Mouse (Mus musculus) lung, adult 2 months (tissue): ENCODE results near the gene Olfr2.

Experiments
- CTCF ChIP-seq: fragments of 200-500 bp; IDR thresholded peaks from 2 replicates; pipeline ENCODE4 v1.5.1; 2011; ENCODE audit warnings: mild to moderate bottlenecking, low read length, control low read depth; ENCODE audit not compliant: insufficient read depth
- POLR2A ChIP-seq: fragments of 200-500 bp; IDR thresholded peaks from 2 replicates; pipeline ENCODE4 v1.6.1; 2011; ENCODE audit warnings: low read depth, mild to moderate bottlenecking, control low read depth, low read length, borderline replicate concordance; ENCODE audit errors: extremely low read depth

DNA sequence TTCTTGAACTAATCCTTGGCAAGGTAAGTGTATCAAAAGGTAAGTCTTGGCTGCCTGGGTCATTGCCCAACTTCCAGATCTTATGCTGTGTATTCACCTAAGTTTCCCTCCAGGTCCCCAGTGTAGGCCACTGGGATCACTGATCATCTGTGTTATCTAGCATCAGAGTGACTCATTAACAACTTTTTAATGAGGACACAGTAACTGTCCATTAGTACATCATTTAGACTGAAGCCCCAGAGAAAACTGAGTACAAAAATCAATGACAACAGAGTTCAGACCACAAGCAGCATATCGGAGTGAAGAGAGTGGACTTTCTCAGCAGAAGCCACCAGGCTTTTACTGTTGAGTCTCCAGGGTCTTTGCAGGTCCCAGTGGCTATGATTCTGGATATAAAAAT lies 25.0 kb upstream of the Olfr2 start, which contains the start of gene Olfr713:
- no peak for TF ChIP-seq CTCF
- no peak for TF ChIP-seq POLR2A
